Mouse (Mus musculus): ENCODE data around the gene Alyref.
"Not testable (repeated sequence)": the region's sequence is repeated elsewhere in the genome, so short reads cannot be mapped to it uniquely, and the experiment has no call there.

GRCm38 (mm10) chr11:120582982-120583293, 15.2 kb downstream of the Alyref start:
- not testable (repeated sequence) for TF ChIP-seq GATA1, TAL1 (IDR thresholded peaks at IDR 0.05; ENCODE audit: low read length)

Data from erythroblast, embryonic 14.5 days (primary cell).